Mouse (Mus musculus) ovary, adult 10 weeks (tissue): ENCODE results near the gene Fbxl4. TPM values are rescaled to one million over a fixed set of nuclear protein-coding genes. Genes with fewer than 3 reads are reported as not detected.

Experiments used
- polyA plus RNA-seq: library from polyadenylated mRNA; stranded (reverse); fragments of 350-450 nt; fragmentation: Illumina TruSeq; extraction: RNeasy Lipid Tissue Mini Kit (QIAGEN cat#74804); gene quantifications from one replicate; pipeline ENCODE4 v1.2.3, GENCODE M21; 2014

Fbxl4 gene
- polyA plus RNA-seq, result 19.2 TPM

DNA sequence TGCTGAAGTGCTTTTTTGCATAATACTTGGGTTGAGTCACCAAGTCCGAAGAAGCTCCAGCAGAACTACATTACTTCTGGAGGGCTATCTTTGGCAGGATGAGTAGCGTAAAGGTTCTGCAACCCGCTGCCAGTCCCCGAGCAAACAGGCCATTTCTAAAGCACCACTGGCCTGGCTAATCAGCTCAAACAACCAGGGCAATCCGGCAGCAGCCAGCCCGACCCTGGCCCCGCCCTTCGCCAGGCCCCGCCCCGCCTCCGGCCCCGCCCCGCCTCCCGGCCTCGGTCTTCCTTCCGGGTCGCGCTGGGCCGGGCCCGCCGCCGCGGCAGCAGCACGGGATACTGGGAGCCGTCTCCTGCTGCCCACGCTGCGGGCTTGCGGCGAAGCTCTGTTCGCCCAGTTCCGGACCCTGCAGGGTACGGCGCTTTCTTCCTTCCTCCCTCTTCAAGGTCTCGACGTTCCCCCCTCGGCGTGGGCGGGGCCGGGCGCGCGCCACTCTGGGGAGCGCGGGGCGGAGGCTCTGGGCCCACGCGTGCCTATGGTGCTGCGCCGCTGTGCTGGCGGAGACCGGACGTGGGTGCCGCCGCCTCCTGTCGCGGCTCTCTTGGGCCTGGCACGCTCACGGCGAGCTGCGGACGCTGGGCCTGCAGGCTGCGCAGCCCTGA is at the start of gene Fbxl4:
TSS of gene Fbxl4 (plus strand) at position 278 of the 665 bp plus-strand sequence.

Other genes starting within 250 kb of the Fbxl4 start
- gene Pou3f2, start 130.8 kb downstream of the Fbxl4 start, polyA plus RNA-seq, result not detected